Mouse (Mus musculus): ENCODE results near the gene Fntb.

- TF ChIP-seq CTCF (IDR thresholded peaks at IDR 0.05; ENCODE audit: borderline replicate concordance, insufficient read depth, low read length) (no peak), POLR2A (IDR thresholded peaks at IDR 0.05; ENCODE audit: low read depth, low read length) (no peak)
These were observed 37.6 kb downstream of the Fntb start for GRCm38 (mm10) chr12:76803028-76803427.

Measured in embryonic fibroblast, embryonic 13.5 days (primary cell).